Mouse (Mus musculus) bone marrow, adult 2 months (tissue): ENCODE data around the gene Olfr229. TPM values are rescaled to one million over a fixed set of nuclear protein-coding genes. Genes with fewer than 3 reads are reported as not detected.
"Not testable (repeated sequence)": the region's sequence is repeated elsewhere in the genome, so short reads cannot be mapped to it uniquely, and the experiment has no call there.

Experiments used
- H3K27ac ChIP-seq: fragments of 200-500 bp; 2 replicates; pipeline ENCODE4 v1.5.1; 2012; ENCODE audit warnings: low read depth, mild to moderate bottlenecking, control low read depth, inconsistent platforms, low read length; ENCODE audit not compliant: control insufficient read depth, poor library complexity, insufficient read depth
- H3K4me1 ChIP-seq: fragments of 200-500 bp; 2 replicates; pipeline ENCODE4 v1.6.1; 2011; ENCODE audit warnings: low read length; ENCODE audit not compliant: control insufficient read depth, insufficient read depth
- H3K4me3 ChIP-seq: fragments of 200-500 bp; replicated peaks from 2 replicates; pipeline ENCODE3; 2011; ENCODE audit warnings: mild to moderate bottlenecking, low read depth, low read length, control low read depth; ENCODE audit not compliant: control insufficient read depth
- CTCF ChIP-seq: fragments of 200-500 bp; IDR thresholded peaks from 2 replicates; pipeline ENCODE4 v1.5.1; 2011; ENCODE audit warnings: low read length, control low read depth; ENCODE audit not compliant: control insufficient read depth, insufficient read depth
- POLR2A ChIP-seq: fragments of 200-500 bp; IDR thresholded peaks from 2 replicates; pipeline ENCODE4 v1.6.1; 2011; ENCODE audit warnings: low read depth, mild to moderate bottlenecking, control low read depth, low read length, borderline replicate concordance; ENCODE audit not compliant: control insufficient read depth
- WGBS: fragments of 180-500 bp; shearing (Covaris S2); methylation state at CpG from one replicate; pipeline ENCODE4 v1.1.7; 2018; 5-methylcytosine and 5-hydroxymethylcytosine counted together
- polyA plus RNA-seq: library from polyadenylated mRNA; stranded (reverse); fragments of >200 nt; gene quantifications from 2 replicates; pipeline ENCODE4 v1.2.4, GENCODE M21; 2011; ENCODE audit warnings: low replicate concordance; ENCODE audit not compliant: missing spikeins, insufficient read depth, insufficient read length

The Olfr229 gene
- polyA plus RNA-seq, 1 experiment = not detected

DNA sequence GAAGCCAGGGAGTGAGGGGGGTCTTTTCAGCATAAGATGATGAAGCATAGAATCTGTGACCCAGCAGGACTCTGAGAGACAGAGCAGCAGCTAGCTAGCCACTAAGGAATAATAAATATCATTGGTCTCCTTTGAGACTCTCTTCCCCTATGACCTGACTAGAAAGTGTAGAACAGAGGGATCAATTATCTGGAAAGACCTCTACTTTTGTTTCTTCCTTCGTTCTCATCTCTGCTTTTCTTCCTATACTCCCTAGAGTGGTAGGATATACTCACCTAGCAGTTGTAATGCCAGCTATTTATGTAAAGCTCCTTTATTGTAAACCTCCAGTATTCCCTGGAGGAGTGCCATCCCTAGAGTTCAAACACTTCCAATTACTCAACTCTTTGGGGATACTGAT is 44.8 kb downstream of the Olfr229 start, which contains the start of gene Olfr975:
Olfr975 (minus strand) TSS at position 101 of the 400 bp plus-strand sequence.
- no peaks in the 10 kb centered on the region for H3K4me1 ChIP-seq
- H3K27ac ChIP-seq = no peak within 1 kb of the TSS
- no peak within 1 kb of the TSS for H3K4me3 ChIP-seq
- no peak for TF ChIP-seq CTCF
- no peak for TF ChIP-seq POLR2A
- WGBS = 45% methylated on average over 1 of the region's 1 CpGs

DNA sequence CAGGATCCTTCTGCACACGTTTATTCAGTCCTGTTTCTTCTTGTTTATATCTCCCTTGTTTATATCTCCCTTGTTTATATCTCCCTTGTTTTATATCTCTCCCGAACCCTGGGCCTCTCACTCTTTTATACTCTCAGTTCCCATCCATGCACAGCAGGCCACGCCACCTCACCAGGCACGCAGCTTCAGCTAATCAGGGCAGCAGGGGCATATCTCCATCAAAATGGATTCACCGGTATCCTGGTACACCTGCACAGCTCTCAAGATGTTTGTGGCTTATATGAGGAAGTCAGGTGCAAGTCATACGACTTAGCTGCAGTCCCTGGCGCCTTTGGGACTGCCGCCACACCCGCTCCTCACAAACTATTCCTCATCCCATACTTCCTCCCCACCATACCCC is 53.9 kb downstream of the Olfr229 start, which contains the start of gene Olfr976:
Olfr976 (minus strand) TSS at position 101 of the 400 bp plus-strand sequence.
- H3K27ac ChIP-seq, H3K4me3 ChIP-seq, H3K4me1 ChIP-seq: not testable (repeated sequence)
- WGBS = 79% methylated on average over 8 of the region's 9 CpGs

Other genes with a start within 250 kb of the Olfr229 start
- not detected in 2 replicates for gene Olfr963, start 240.1 kb upstream of the Olfr229 start, polyA plus RNA-seq
- gene Olfr149, start 200.2 kb upstream of the Olfr229 start, polyA plus RNA-seq = not detected in 2 replicates
- gene Olfr965, start 196.0 kb upstream of the Olfr229 start, polyA plus RNA-seq = not detected in 2 replicates
- 1.1 and 5.3 TPM in 2 replicates for gene Olfr150, start 176.4 kb upstream of the Olfr229 start, polyA plus RNA-seq
- gene Olfr967, start 161.1 kb upstream of the Olfr229 start, polyA plus RNA-seq = not detected in 2 replicates
- gene Olfr968, start 124.1 kb upstream of the Olfr229 start, polyA plus RNA-seq = not detected in 2 replicates
- not detected in 2 replicates for gene Olfr969, start 116.4 kb upstream of the Olfr229 start, polyA plus RNA-seq
- gene Olfr970, start 98.5 kb upstream of the Olfr229 start, polyA plus RNA-seq = not detected in 2 replicates
- gene Olfr971, start 70.5 kb upstream of the Olfr229 start, polyA plus RNA-seq = 0.65 TPM in 1 of 2 replicates, not detected in the other
- gene Olfr972, start 40.9 kb upstream of the Olfr229 start, polyA plus RNA-seq = not detected in 2 replicates
- not detected in 2 replicates for gene Olfr974, start 30.2 kb downstream of the Olfr229 start, polyA plus RNA-seq
- gene Olfr975, start 44.7 kb downstream of the Olfr229 start, polyA plus RNA-seq = not detected in 2 replicates
- not detected in 2 replicates for gene Olfr976, start 53.8 kb downstream of the Olfr229 start, polyA plus RNA-seq
- gene Olfr978, start 84.8 kb downstream of the Olfr229 start, polyA plus RNA-seq = not detected in 2 replicates
- gene Olfr979, start 96.1 kb downstream of the Olfr229 start, polyA plus RNA-seq = not detected in 2 replicates
- not detected in 2 replicates for gene Olfr980, start 102.2 kb downstream of the Olfr229 start, polyA plus RNA-seq
- gene Olfr981, start 114.1 kb downstream of the Olfr229 start, polyA plus RNA-seq = not detected in 2 replicates
- not detected in 2 replicates for gene Olfr982, start 166.5 kb downstream of the Olfr229 start, polyA plus RNA-seq
- gene Olfr983, start 186.3 kb downstream of the Olfr229 start, polyA plus RNA-seq = not detected in 2 replicates
- gene Olfr984, start 206.9 kb downstream of the Olfr229 start, polyA plus RNA-seq = not detected in 2 replicates
- gene Olfr985, start 222.8 kb downstream of the Olfr229 start, polyA plus RNA-seq = not detected in 2 replicates
- not detected in 2 replicates for gene Tmem225, start 240.8 kb downstream of the Olfr229 start, polyA plus RNA-seq